Mouse (Mus musculus): ENCODE measurements at regions not wholly inside any gene's neighbourhood (a gene's known extent, or its start where the extent isn't known, plus 50 kb on each side); places are given as distances from the start of the nearest gene placed in this dataset.

DNA sequence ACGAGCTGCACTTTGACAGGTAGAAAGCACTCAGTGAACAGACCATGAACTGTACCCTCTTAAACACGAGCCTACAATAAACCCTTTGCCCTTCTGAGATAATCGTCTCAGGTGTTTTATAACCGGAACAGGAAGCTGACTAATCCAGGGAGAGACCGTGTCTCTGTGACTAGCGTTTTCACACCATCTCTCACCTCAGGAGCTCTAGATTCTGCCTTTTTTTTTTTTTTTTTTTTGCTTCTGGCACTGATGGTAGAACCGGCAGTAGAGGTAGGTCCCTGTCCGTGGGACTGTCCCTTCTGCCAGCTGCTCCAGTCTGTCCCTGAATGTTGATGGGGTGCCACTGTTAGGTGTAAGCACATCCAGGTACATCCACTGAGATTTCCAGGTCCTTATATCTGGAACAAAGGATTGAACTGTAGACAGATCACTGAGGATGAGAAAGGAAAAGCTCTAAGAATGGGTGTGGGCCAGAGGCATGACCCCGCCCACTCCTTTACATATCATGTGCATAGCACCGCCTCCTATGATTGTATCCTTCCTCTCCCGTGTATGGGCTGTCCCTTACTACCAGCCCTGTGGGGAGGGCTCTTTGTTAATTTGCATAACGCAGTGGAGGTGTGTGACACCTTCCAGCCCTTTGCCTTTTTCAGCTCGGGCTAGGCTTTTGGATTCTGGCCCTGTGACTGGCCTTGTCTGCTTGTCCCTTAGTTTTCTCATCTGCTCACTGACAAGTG, 70.7 kb upstream of the Lrpap1 start:
- no peak for TF ChIP-seq CTCF (IDR thresholded peaks at IDR 0.05)
- no peak for TF ChIP-seq EP300 (IDR thresholded peaks at IDR 0.05)
- H3K4me3 ChIP-seq (ENCODE audit: low read depth, low read length), result no peak overlapping the region
- H3K27ac ChIP-seq (ENCODE audit: low read length), result no peak overlapping the region
- H3K9ac ChIP-seq (replicated peaks; ENCODE audit: low read depth), result no peak overlapping the region
- DNase-seq (ENCODE audit: low spot score) (peak; percentile 19), ATAC-seq (no peak)
- no peaks in the 10 kb centered on the region for H3K27me3 ChIP-seq (replicated peaks; ENCODE audit: insufficient read depth, low read length)
- 49% methylated on average over 13 of the region's 13 CpGs for WGBS
- H3K9me3 ChIP-seq (ENCODE audit: low read length), result no peaks in the 10 kb centered on the region
- H3K36me3 ChIP-seq (ENCODE audit: insufficient read depth, low read length), result no peaks in the 10 kb centered on the region
- H3K4me1 ChIP-seq (ENCODE audit: insufficient read depth, low read depth, low read length), result no peaks in the 10 kb centered on the region
- no peak overlapping the region for H3K4me2 ChIP-seq (replicated peaks; ENCODE audit: low read depth, low read length)

DNA sequence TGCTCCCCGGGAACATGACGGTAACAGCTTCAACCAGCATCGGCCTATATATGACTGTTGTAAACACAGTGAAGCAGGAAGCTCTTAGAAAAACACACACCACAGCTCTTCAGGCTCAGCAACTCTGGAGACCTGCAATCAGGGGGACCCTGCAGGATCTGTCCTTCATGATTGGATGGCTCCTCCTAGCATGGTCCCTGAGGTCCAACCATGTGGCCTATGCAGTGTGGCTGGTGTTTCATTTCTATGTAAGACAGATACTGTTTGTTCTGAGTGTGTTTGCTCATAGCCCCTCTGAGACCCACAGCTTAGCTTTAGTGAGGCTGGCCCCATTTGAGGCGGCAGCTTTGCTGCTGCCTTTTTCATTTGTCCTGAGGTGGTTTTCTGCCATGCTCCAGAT, 68.8 kb upstream of the Lrpap1 start:
- Histone ChIP-seq H3K9me3 (ENCODE audit: low read length) (no peaks in the 10 kb centered on the region), H3K36me3 (ENCODE audit: insufficient read depth, low read length) (no peaks in the 10 kb centered on the region), H3K27ac (ENCODE audit: low read length) (no peak overlapping the region), H3K4me1 (ENCODE audit: insufficient read depth, low read depth, low read length) (no peaks in the 10 kb centered on the region), H3K9ac (replicated peaks; ENCODE audit: low read depth) (no peak overlapping the region), H3K4me2 (replicated peaks; ENCODE audit: low read depth, low read length) (no peak overlapping the region), H3K27me3 (replicated peaks; ENCODE audit: insufficient read depth, low read length) (no peaks in the 10 kb centered on the region), H3K4me3 (ENCODE audit: low read depth, low read length) (no peak overlapping the region)
- TF ChIP-seq EP300 (IDR thresholded peaks at IDR 0.05) (no peak), CTCF (IDR thresholded peaks at IDR 0.05) (no peak)
- WGBS, result 43% methylated on average over 4 of the region's 4 CpGs
- DNase-seq (ENCODE audit: low spot score) (no peak), ATAC-seq (no peak)

GRCm38 (mm10) chr5:35171336-35171735, 65.8 kb upstream of the Lrpap1 start:
- DNase-seq (ENCODE audit: low spot score), result no peak
- no peaks in the 10 kb centered on the region for H3K36me3 ChIP-seq (ENCODE audit: insufficient read depth, low read length)
- 66% methylated on average over 3 of the region's 3 CpGs for WGBS

GRCm38 (mm10) chr5:35170369-35171130, 65.0 kb upstream of the Lrpap1 start:
- Histone ChIP-seq H3K9me3 (ENCODE audit: low read length) (no peaks in the 10 kb centered on the region), H3K4me1 (ENCODE audit: insufficient read depth, low read depth, low read length) (no peaks in the 10 kb centered on the region), H3K27ac (ENCODE audit: low read length) (no peak overlapping the region), H3K9ac (replicated peaks; ENCODE audit: low read depth) (no peak overlapping the region), H3K4me3 (ENCODE audit: low read depth, low read length) (no peak overlapping the region), H3K27me3 (replicated peaks; ENCODE audit: insufficient read depth, low read length) (no peaks in the 10 kb centered on the region), H3K4me2 (replicated peaks; ENCODE audit: low read depth, low read length) (no peak overlapping the region), H3K36me3 (ENCODE audit: insufficient read depth, low read length) (no peaks in the 10 kb centered on the region)
- 66% methylated on average over 11 of the region's 11 CpGs for WGBS
- TF ChIP-seq EP300 (IDR thresholded peaks at IDR 0.05) (no peak), CTCF (IDR thresholded peaks at IDR 0.05) (no peak)
- DNase-seq (ENCODE audit: low spot score), result no peak
- ATAC-seq, result no peak

More at GRCm38 (mm10) chr5:35171336-35171735, 65.8 kb upstream of the Lrpap1 start:
- Histone ChIP-seq H3K9me3 (ENCODE audit: low read length) (no peaks in the 10 kb centered on the region), H3K9ac (replicated peaks; ENCODE audit: low read depth) (no peak overlapping the region), H3K27me3 (replicated peaks; ENCODE audit: insufficient read depth, low read length) (no peaks in the 10 kb centered on the region), H3K27ac (ENCODE audit: low read length) (no peak overlapping the region), H3K4me1 (ENCODE audit: insufficient read depth, low read depth, low read length) (no peaks in the 10 kb centered on the region), H3K4me2 (replicated peaks; ENCODE audit: low read depth, low read length) (no peak overlapping the region), H3K4me3 (ENCODE audit: low read depth, low read length) (no peak overlapping the region)
- TF ChIP-seq EP300 (IDR thresholded peaks at IDR 0.05) (no peak), CTCF (IDR thresholded peaks at IDR 0.05) (no peak)
- ATAC-seq, result no peak

GRCm38 (mm10) chr5:35169614-35170293, 64.2 kb upstream of the Lrpap1 start:
- H3K9me3 ChIP-seq (ENCODE audit: low read length), result no peaks in the 10 kb centered on the region
- no peak overlapping the region for H3K9ac ChIP-seq (replicated peaks; ENCODE audit: low read depth)
- H3K4me3 ChIP-seq (ENCODE audit: low read depth, low read length), result no peak overlapping the region
- no peak overlapping the region for H3K4me2 ChIP-seq (replicated peaks; ENCODE audit: low read depth, low read length)
- ATAC-seq (no peak), DNase-seq (ENCODE audit: low spot score) (no peak)
- no peak overlapping the region for H3K27ac ChIP-seq (ENCODE audit: low read length)
- WGBS, result 70% methylated on average over 7 of the region's 7 CpGs
- no peak for TF ChIP-seq CTCF (IDR thresholded peaks at IDR 0.05)
- no peak for TF ChIP-seq EP300 (IDR thresholded peaks at IDR 0.05)
- no peaks in the 10 kb centered on the region for H3K36me3 ChIP-seq (ENCODE audit: insufficient read depth, low read length)
- H3K4me1 ChIP-seq (ENCODE audit: insufficient read depth, low read depth, low read length), result no peaks in the 10 kb centered on the region
- no peaks in the 10 kb centered on the region for H3K27me3 ChIP-seq (replicated peaks; ENCODE audit: insufficient read depth, low read length)

DNA sequence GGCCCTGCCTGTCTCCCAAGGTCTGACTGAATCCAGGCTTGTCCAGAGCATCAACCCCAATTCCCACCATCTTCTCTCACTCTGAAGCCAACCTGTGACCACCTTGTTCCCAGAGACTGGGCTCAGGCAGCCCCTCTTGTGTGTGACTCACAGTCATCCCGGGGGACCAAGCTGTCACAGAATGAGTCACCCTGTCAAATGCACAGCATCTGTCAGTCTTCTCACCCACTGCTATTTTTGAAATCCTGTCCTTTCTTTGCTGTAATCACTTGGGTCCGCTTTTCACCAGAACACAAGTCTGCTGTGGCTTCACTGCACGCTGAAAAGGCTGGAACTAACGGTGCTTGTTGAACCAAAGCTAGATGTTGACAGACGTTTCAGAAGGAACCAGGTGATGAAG, 63.3 kb upstream of the Lrpap1 start:
- TF ChIP-seq CTCF (IDR thresholded peaks at IDR 0.05), result no peak
- TF ChIP-seq EP300 (IDR thresholded peaks at IDR 0.05), result no peak
- no peak for ATAC-seq
- Histone ChIP-seq H3K27me3 (replicated peaks; ENCODE audit: insufficient read depth, low read length) (no peaks in the 10 kb centered on the region), H3K4me2 (replicated peaks; ENCODE audit: low read depth, low read length) (no peak overlapping the region), H3K9ac (replicated peaks; ENCODE audit: low read depth) (no peak overlapping the region), H3K36me3 (ENCODE audit: insufficient read depth, low read length) (no peaks in the 10 kb centered on the region), H3K4me1 (ENCODE audit: insufficient read depth, low read depth, low read length) (no peaks in the 10 kb centered on the region), H3K27ac (ENCODE audit: low read length) (no peak overlapping the region), H3K4me3 (ENCODE audit: low read depth, low read length) (no peak overlapping the region), H3K9me3 (ENCODE audit: low read length) (no peaks in the 10 kb centered on the region)
- WGBS, result 67% methylated on average over 5 of the region's 5 CpGs
- no peak for DNase-seq (ENCODE audit: low spot score)

All from lung, postnatal 0 days (tissue).